Mouse (Mus musculus): ENCODE measurements around the gene Sdhaf2. TPM values are rescaled to one million over a fixed set of nuclear protein-coding genes. Genes with fewer than 3 reads are reported as not detected.
A peak's percentile ranks its signal among the peaks of the same experiment; 100 is the strongest.

Sdhaf2 gene
- polyA plus RNA-seq, 1 experiment from 2014 or later: 57.7 TPM

GRCm38 (mm10) chr19:10524784-10525105, 1.2 kb downstream of the Sdhaf2 start:
- Histone ChIP-seq H3K27ac (peak overlapping the region; percentile 77), H3K4me3 (ENCODE audit: inconsistent target) (peak overlapping the region; percentile 99), H3K79me2 (ENCODE audit: inconsistent target) (peaks cover 93% of the 10 kb centered on the region), H3K36me3 (ENCODE audit: inconsistent target) (peaks cover 4% of the 10 kb centered on the region; the same call in 1 of the 2 replicates)
- whole genome bisulfite sequencing (ENCODE audit: missing documents): under 1% methylated on average over 19 of the region's 19 CpGs

- Histone ChIP-seq H3K4me3 (ENCODE audit: inconsistent target) (peak overlapping the region; percentile 99; the same call in 1 of the 2 replicates), H3K27ac (no peak overlapping the region), H3K36me3 (ENCODE audit: inconsistent target) (peaks cover under 1% of the 10 kb centered on the region; the same call in 1 of the 2 replicates), H3K79me2 (ENCODE audit: inconsistent target) (peaks cover 93% of the 10 kb centered on the region)
- WGBS (ENCODE audit: missing documents): 77% methylated on average over 5 of the region's 5 CpGs
These were observed 2.4 kb downstream of the Sdhaf2 start for GRCm38 (mm10) chr19:10523483-10524080.

- 89% methylated on average over 1 of the region's 1 CpGs for WGBS (ENCODE audit: missing documents)
- H3K36me3 ChIP-seq (ENCODE audit: inconsistent target): peaks cover 9% of the 10 kb centered on the region
- H3K79me2 ChIP-seq (ENCODE audit: inconsistent target): peaks cover 90% of the 10 kb centered on the region
- no peak overlapping the region for H3K27ac ChIP-seq
- no peak overlapping the region for H3K4me3 ChIP-seq (ENCODE audit: inconsistent target)
These were observed 4.0 kb downstream of the Sdhaf2 start for GRCm38 (mm10) chr19:10521926-10522325.

GRCm38 (mm10) chr19:10520355-10520754, 5.6 kb downstream of the Sdhaf2 start:
- Histone ChIP-seq H3K4me3 (ENCODE audit: inconsistent target) (no peak overlapping the region), H3K79me2 (ENCODE audit: inconsistent target) (peaks cover 83% of the 10 kb centered on the region), H3K36me3 (ENCODE audit: inconsistent target) (peaks cover 24% of the 10 kb centered on the region), H3K27ac (no peak overlapping the region)
- 93% methylated on average over 1 of the region's 1 CpGs for WGBS (ENCODE audit: missing documents)

GRCm38 (mm10) chr19:10510759-10511330, 15.1 kb downstream of the Sdhaf2 start:
- Histone ChIP-seq H3K27ac (peak overlapping the region; percentile 62), H3K36me3 (ENCODE audit: inconsistent target) (peaks cover 29% of the 10 kb centered on the region; the same call in 1 of the 2 replicates), H3K79me2 (ENCODE audit: inconsistent target) (peaks cover 28% of the 10 kb centered on the region; the same call in 1 of the 2 replicates), H3K4me3 (ENCODE audit: inconsistent target) (no peak overlapping the region)
- WGBS (ENCODE audit: missing documents): 49% methylated on average over 6 of the region's 6 CpGs

- 41% methylated on average over 4 of the region's 4 CpGs for WGBS (ENCODE audit: missing documents)
These were observed 23.4 kb downstream of the Sdhaf2 start for GRCm38 (mm10) chr19:10502571-10502970.

GRCm38 (mm10) chr19:10500581-10500980, 25.4 kb downstream of the Sdhaf2 start:
- Histone ChIP-seq H3K27ac (no peak overlapping the region), H3K36me3 (ENCODE audit: inconsistent target) (peaks cover 38% of the 10 kb centered on the region), H3K4me3 (ENCODE audit: inconsistent target) (no peak overlapping the region), H3K79me2 (ENCODE audit: inconsistent target) (no peaks in the 10 kb centered on the region)
- 94% methylated on average over 8 of the region's 8 CpGs for WGBS (ENCODE audit: missing documents)

More at GRCm38 (mm10) chr19:10502571-10502970, 23.4 kb downstream of the Sdhaf2 start:
- Histone ChIP-seq H3K79me2 (ENCODE audit: inconsistent target) (no peaks in the 10 kb centered on the region), H3K27ac (no peak overlapping the region), H3K4me3 (ENCODE audit: inconsistent target) (no peak overlapping the region), H3K36me3 (ENCODE audit: inconsistent target) (peaks cover 45% of the 10 kb centered on the region)

- peaks cover 31% of the 10 kb centered on the region for H3K36me3 ChIP-seq (ENCODE audit: inconsistent target)
- 25% methylated on average over 8 of the region's 8 CpGs for WGBS (ENCODE audit: missing documents)
- no peaks in the 10 kb centered on the region for H3K79me2 ChIP-seq (ENCODE audit: inconsistent target)
- H3K27ac ChIP-seq: peak overlapping the region; percentile 37
- H3K4me3 ChIP-seq (ENCODE audit: inconsistent target): no peak overlapping the region
These were observed 28.3 kb downstream of the Sdhaf2 start for GRCm38 (mm10) chr19:10497512-10498160.

GRCm38 (mm10) chr19:10496976-10497375, 29.0 kb downstream of the Sdhaf2 start:
- H3K79me2 ChIP-seq (ENCODE audit: inconsistent target): no peaks in the 10 kb centered on the region
- peaks cover 26% of the 10 kb centered on the region for H3K36me3 ChIP-seq (ENCODE audit: inconsistent target)
- H3K4me3 ChIP-seq (ENCODE audit: inconsistent target): no peak overlapping the region
- peak overlapping the region; percentile 37; the same call in 1 of the 2 replicates for H3K27ac ChIP-seq
- 89% methylated on average over 2 of the region's 2 CpGs for WGBS (ENCODE audit: missing documents)

- 90% methylated on average over 1 of the region's 1 CpGs for WGBS (ENCODE audit: missing documents)
- H3K27ac ChIP-seq: no peak overlapping the region
- H3K4me3 ChIP-seq (ENCODE audit: inconsistent target): no peak overlapping the region
- peaks cover 13% of the 10 kb centered on the region for H3K36me3 ChIP-seq (ENCODE audit: inconsistent target)
- no peaks in the 10 kb centered on the region for H3K79me2 ChIP-seq (ENCODE audit: inconsistent target)
These were observed 30.3 kb downstream of the Sdhaf2 start for GRCm38 (mm10) chr19:10495670-10496069.

- H3K79me2 ChIP-seq (ENCODE audit: inconsistent target): no peaks in the 10 kb centered on the region
- H3K36me3 ChIP-seq (ENCODE audit: inconsistent target): no peaks in the 10 kb centered on the region
- WGBS (ENCODE audit: missing documents): 30% methylated on average over 9 of the region's 9 CpGs
- no peak overlapping the region for H3K4me3 ChIP-seq (ENCODE audit: inconsistent target)
- H3K27ac ChIP-seq: no peak overlapping the region
These were observed 39.6 kb downstream of the Sdhaf2 start for GRCm38 (mm10) chr19:10486264-10486738.

- H3K27ac ChIP-seq: no peak within 1 kb of the TSS
- no peaks in the 10 kb centered on the region for H3K36me3 ChIP-seq (ENCODE audit: inconsistent target)
- 60% methylated on average over 6 of the region's 6 CpGs for WGBS (ENCODE audit: missing documents)
- H3K4me3 ChIP-seq (ENCODE audit: inconsistent target): no peak within 1 kb of the TSS
- no peaks in the 10 kb centered on the region for H3K79me2 ChIP-seq (ENCODE audit: inconsistent target)
These were observed 43.2 kb downstream of the Sdhaf2 start, which contains the start of gene Ppp1r32 for GRCm38 (mm10) chr19:10482703-10483102. Gene Ppp1r32, minus strand, starts transcription at chr19:10482928.

GRCm38 (mm10) chr19:10479541-10479940, 46.4 kb downstream of the Sdhaf2 start:
- 46% methylated on average over 4 of the region's 4 CpGs for WGBS (ENCODE audit: missing documents)
- H3K36me3 ChIP-seq (ENCODE audit: inconsistent target): no peaks in the 10 kb centered on the region
- no peak overlapping the region for H3K4me3 ChIP-seq (ENCODE audit: inconsistent target)
- no peaks in the 10 kb centered on the region for H3K79me2 ChIP-seq (ENCODE audit: inconsistent target)
- no peak overlapping the region for H3K27ac ChIP-seq

GRCm38 (mm10) chr19:10473779-10474178, 52.2 kb downstream of the Sdhaf2 start:
- no peaks in the 10 kb centered on the region for H3K36me3 ChIP-seq (ENCODE audit: inconsistent target)
- H3K79me2 ChIP-seq (ENCODE audit: inconsistent target): no peaks in the 10 kb centered on the region
- H3K27ac ChIP-seq: no peak overlapping the region
- 46% methylated on average over 6 of the region's 6 CpGs for WGBS (ENCODE audit: missing documents)
- no peak overlapping the region for H3K4me3 ChIP-seq (ENCODE audit: inconsistent target)

GRCm38 (mm10) chr19:10472958-10473357, 53.0 kb downstream of the Sdhaf2 start:
- 81% methylated on average over 3 of the region's 3 CpGs for WGBS (ENCODE audit: missing documents)
- H3K4me3 ChIP-seq (ENCODE audit: inconsistent target): no peak overlapping the region
- no peak overlapping the region for H3K27ac ChIP-seq
- H3K36me3 ChIP-seq (ENCODE audit: inconsistent target): no peaks in the 10 kb centered on the region
- no peaks in the 10 kb centered on the region for H3K79me2 ChIP-seq (ENCODE audit: inconsistent target)

All from macrophage (primary cell).